Mouse (Mus musculus): ENCODE data around the gene Gdf9.

DNA sequence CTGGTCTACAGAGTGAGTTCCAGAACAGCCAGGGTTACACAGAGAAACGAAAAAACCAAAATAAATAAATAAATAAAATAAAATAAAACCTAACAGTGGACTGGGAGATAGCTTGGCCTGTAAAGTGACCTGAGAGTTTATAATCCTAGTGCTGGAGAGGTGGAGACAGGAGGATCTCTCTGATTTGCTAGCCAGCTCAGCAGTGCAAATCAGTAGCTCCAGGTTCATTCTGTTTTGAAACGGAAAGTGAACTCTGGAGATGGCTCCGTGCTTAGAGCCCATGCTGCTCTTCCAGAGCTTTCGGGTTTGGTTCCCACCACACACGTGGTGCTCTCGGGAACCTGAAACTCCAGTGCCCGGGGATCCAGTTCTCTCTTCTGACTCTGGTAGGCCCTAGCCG is 17.2 kb downstream of the Gdf9 start:
- TF ChIP-seq CTCF (IDR thresholded peaks at IDR 0.05; ENCODE audit: borderline replicate concordance, control insufficient read depth, extremely low read depth, insufficient read depth, low read length, poor library complexity) (no peak), POLR2A (IDR thresholded peaks at IDR 0.05; ENCODE audit: control insufficient read depth, extremely low read depth, insufficient read depth, low read length, poor library complexity) (no peak)

Measured in thymus, adult 2 months (tissue).